Mouse (Mus musculus): ENCODE results near the gene Stag2. TPM values are rescaled to one million over a fixed set of nuclear protein-coding genes. Genes with fewer than 3 reads are reported as not detected.

The Stag2 gene
- polyA plus RNA-seq, 1 experiment: 4.9 TPM

DNA sequence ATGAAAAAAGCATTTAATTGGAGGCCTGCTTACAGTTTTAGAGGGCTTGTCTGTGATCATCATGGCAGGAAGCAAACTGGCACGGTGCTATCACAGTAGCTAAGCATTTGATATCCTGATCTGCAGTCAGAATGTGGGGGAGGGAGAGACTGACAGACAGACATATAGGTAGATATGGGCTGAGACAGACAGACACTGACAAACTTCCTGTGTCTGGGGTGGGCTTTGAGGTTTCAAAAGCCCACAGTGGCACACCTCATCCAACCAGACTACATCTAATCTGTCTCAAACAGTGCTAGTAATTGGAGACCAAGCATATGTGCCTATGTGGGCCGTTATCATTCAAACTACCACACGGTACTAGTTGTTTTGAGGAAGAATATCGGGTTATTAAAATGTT is 53.4 kb downstream of the Stag2 start:
- no peak for DNase-seq (ENCODE audit: low read depth in 1 of 2, low spot score in 2 of 2)
- H3K27me3 ChIP-seq (ENCODE audit: control insufficient read depth, insufficient read depth, low read length): no peaks in the 10 kb centered on the region
- 74% methylated on average over 4 of the region's 4 CpGs for WGBS
- H3K36me3 ChIP-seq (ENCODE audit: control insufficient read depth, insufficient read depth, low read length): peaks cover 2% of the 10 kb centered on the region
- H3K27ac ChIP-seq (ENCODE audit: insufficient read depth, low read length): no peak overlapping the region
- no peak overlapping the region for H3K4me3 ChIP-seq (ENCODE audit: extremely low read depth, insufficient read depth, insufficient read length)
- TF ChIP-seq CTCF (IDR thresholded peaks at IDR 0.05; ENCODE audit: extremely low read depth, insufficient read depth, insufficient read length, insufficient replicate concordance): no peak
- no peak for TF ChIP-seq POLR2A (IDR thresholded peaks at IDR 0.05; ENCODE audit: low read depth, low read length)
- H3K4me1 ChIP-seq (ENCODE audit: control insufficient read depth, insufficient read depth, insufficient read length): no peaks in the 10 kb centered on the region

DNA sequence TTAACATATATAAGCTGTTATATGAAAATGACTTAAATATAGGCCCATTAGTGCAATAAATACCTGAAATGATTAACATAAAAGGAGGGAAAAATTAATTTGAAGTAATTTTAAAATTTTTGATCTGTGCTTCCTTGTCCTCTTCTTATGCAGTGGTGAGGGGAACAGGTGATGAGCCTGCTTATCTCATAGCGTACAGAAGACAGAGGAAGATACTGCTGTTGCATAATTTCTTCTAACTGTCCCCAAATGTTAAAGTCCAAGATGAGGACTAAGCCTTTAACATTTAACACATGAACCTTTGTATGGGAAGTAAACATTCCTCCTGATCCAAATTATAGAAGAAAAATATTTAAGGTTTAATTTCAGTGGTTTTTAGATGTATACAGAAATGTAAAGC is 66.6 kb downstream of the Stag2 start:
- 73% methylated on average over 1 of the region's 1 CpGs for WGBS
- H3K27me3 ChIP-seq (ENCODE audit: control insufficient read depth, insufficient read depth, low read length): no peaks in the 10 kb centered on the region
- H3K36me3 ChIP-seq (ENCODE audit: control insufficient read depth, insufficient read depth, low read length): no peaks in the 10 kb centered on the region; the same call in 1 of the 2 replicates
- H3K4me1 ChIP-seq (ENCODE audit: control insufficient read depth, insufficient read depth, insufficient read length): no peaks in the 10 kb centered on the region
- no peak overlapping the region for H3K4me3 ChIP-seq (ENCODE audit: extremely low read depth, insufficient read depth, insufficient read length)
- no peak for TF ChIP-seq POLR2A (IDR thresholded peaks at IDR 0.05; ENCODE audit: low read depth, low read length)
- no peak for DNase-seq (ENCODE audit: low read depth in 1 of 2, low spot score in 2 of 2)
- H3K27ac ChIP-seq (ENCODE audit: insufficient read depth, low read length): no peak overlapping the region

DNA sequence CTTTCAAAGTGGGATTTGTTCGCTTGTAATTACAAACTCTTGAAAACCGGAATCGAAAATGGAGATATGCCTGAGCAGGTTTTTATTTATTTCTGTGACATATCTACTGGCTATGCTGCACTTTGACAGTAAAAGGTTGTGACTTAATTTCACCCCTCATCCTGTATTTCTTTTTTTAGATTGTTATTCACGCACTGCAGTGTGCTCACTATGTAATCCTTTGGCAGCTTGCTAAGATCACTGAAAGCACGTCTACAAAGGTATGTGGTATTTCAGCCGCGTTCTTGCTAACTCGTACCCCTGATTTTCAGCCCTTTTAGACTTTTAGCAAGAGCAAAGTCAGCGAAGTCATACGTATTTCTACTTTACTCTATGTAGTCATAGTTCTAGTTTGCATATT is 101.2 kb downstream of the Stag2 start:
- Histone ChIP-seq H3K36me3 (ENCODE audit: control insufficient read depth, insufficient read depth, low read length) (peaks cover 5% of the 10 kb centered on the region; the same call in 1 of the 2 replicates), H3K27ac (ENCODE audit: insufficient read depth, low read length) (no peak overlapping the region), H3K4me3 (ENCODE audit: extremely low read depth, insufficient read depth, insufficient read length) (no peak overlapping the region), H3K4me1 (ENCODE audit: control insufficient read depth, insufficient read depth, insufficient read length) (no peaks in the 10 kb centered on the region), H3K27me3 (ENCODE audit: control insufficient read depth, insufficient read depth, low read length) (no peaks in the 10 kb centered on the region)
- TF ChIP-seq CTCF (IDR thresholded peaks at IDR 0.05; ENCODE audit: extremely low read depth, insufficient read depth, insufficient read length, insufficient replicate concordance) (no peak), POLR2A (IDR thresholded peaks at IDR 0.05; ENCODE audit: low read depth, low read length) (no peak)
- DNase-seq (ENCODE audit: low read depth in 1 of 2, low spot score in 2 of 2): no peak
- 92% methylated on average over 10 of the region's 10 CpGs for WGBS

DNA sequence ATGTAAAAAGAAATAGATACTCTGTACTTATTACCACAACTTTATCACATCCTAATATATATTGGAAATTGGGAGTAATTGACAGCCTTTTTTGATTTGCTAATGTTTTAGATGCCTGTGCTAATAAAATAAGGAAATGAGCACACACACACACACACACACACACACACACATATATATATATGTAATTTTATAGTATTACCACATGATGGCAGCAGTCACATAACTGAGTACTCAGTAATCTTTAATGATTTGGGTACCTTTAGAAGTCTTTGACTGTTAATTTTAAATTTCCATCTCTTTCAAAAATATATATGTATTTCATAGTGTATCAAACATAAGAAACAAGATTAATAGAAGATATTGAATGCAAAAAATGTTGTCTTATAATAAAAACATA is 123.6 kb downstream of the Stag2 start:
- no peak for DNase-seq (ENCODE audit: low read depth in 1 of 2, low spot score in 2 of 2)
- Histone ChIP-seq H3K27ac (ENCODE audit: insufficient read depth, low read length) (no peak overlapping the region), H3K36me3 (ENCODE audit: control insufficient read depth, insufficient read depth, low read length) (no peaks in the 10 kb centered on the region; the same call in 1 of the 2 replicates), H3K4me1 (ENCODE audit: control insufficient read depth, insufficient read depth, insufficient read length) (no peaks in the 10 kb centered on the region), H3K4me3 (ENCODE audit: extremely low read depth, insufficient read depth, insufficient read length) (no peak overlapping the region), H3K27me3 (ENCODE audit: control insufficient read depth, insufficient read depth, low read length) (no peaks in the 10 kb centered on the region)
- TF ChIP-seq POLR2A (IDR thresholded peaks at IDR 0.05; ENCODE audit: low read depth, low read length) (no peak), CTCF (IDR thresholded peaks at IDR 0.05; ENCODE audit: extremely low read depth, insufficient read depth, insufficient read length, insufficient replicate concordance) (no peak)

DNA sequence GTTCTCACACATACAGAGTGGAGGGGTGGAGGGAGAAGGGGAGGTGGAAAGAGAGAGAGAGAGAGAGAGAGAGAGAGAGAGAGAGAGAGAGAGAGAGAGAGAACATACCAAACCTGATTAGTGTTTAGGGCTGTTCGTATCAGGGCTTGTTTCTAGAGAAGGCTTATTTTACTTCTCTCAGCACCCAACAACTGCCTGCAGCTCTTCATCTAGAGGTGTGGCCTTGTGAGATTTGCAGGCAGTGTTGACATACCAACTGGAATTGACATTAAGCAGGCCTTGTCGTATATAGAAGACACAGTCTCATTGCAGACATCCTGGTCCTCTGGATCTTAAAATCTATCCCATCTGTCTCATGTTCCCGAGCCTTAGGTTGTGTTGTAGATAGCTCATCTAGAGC is 141.1 kb downstream of the Stag2 start:
- 77% methylated on average over 3 of the region's 3 CpGs for WGBS

DNA sequence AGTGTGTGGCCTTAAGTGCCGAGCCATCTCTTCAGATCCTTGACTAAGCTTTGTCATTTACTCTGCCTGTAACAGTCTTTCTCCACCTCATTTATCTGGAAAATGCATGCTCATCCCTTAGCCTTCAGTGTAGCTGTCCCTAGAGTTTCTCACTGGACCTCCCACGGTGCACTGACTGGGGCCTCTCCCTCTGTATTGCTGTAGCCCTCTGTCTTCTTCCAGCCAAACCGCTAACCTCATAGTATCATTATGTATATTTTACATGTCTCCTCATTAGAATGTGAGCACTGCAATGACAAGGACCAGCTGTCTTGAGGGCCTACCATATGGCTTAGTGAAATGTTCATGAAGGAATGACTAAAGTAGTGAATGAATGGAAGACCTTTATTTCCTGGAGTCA is 166.1 kb downstream of the Stag2 start:
- DNase-seq (ENCODE audit: low read depth in 1 of 2, low spot score in 2 of 2): no peak
- H3K4me1 ChIP-seq (ENCODE audit: control insufficient read depth, insufficient read depth, insufficient read length): no peaks in the 10 kb centered on the region
- TF ChIP-seq CTCF (IDR thresholded peaks at IDR 0.05; ENCODE audit: extremely low read depth, insufficient read depth, insufficient read length, insufficient replicate concordance): no peak
- no peak for TF ChIP-seq POLR2A (IDR thresholded peaks at IDR 0.05; ENCODE audit: low read depth, low read length)
- H3K27ac ChIP-seq (ENCODE audit: insufficient read depth, low read length): no peak overlapping the region
- H3K36me3 ChIP-seq (ENCODE audit: control insufficient read depth, insufficient read depth, low read length): no peaks in the 10 kb centered on the region
- H3K4me3 ChIP-seq (ENCODE audit: extremely low read depth, insufficient read depth, insufficient read length): no peak overlapping the region
- 79% methylated on average over 3 of the region's 3 CpGs for WGBS
- H3K27me3 ChIP-seq (ENCODE audit: control insufficient read depth, insufficient read depth, low read length): no peaks in the 10 kb centered on the region

More for the DNA sequence above, 141.1 kb downstream of the Stag2 start:
- H3K4me3 ChIP-seq (ENCODE audit: extremely low read depth, insufficient read depth, insufficient read length): no peak overlapping the region
- no peaks in the 10 kb centered on the region for H3K27me3 ChIP-seq (ENCODE audit: control insufficient read depth, insufficient read depth, low read length)
- H3K27ac ChIP-seq (ENCODE audit: insufficient read depth, low read length): no peak overlapping the region
- no peaks in the 10 kb centered on the region for H3K4me1 ChIP-seq (ENCODE audit: control insufficient read depth, insufficient read depth, insufficient read length)
- no peak for DNase-seq (ENCODE audit: low read depth in 1 of 2, low spot score in 2 of 2)
- H3K36me3 ChIP-seq (ENCODE audit: control insufficient read depth, insufficient read depth, low read length): no peaks in the 10 kb centered on the region
- TF ChIP-seq CTCF (IDR thresholded peaks at IDR 0.05; ENCODE audit: extremely low read depth, insufficient read depth, insufficient read length, insufficient replicate concordance) (no peak), POLR2A (IDR thresholded peaks at IDR 0.05; ENCODE audit: low read depth, low read length) (no peak)

DNA sequence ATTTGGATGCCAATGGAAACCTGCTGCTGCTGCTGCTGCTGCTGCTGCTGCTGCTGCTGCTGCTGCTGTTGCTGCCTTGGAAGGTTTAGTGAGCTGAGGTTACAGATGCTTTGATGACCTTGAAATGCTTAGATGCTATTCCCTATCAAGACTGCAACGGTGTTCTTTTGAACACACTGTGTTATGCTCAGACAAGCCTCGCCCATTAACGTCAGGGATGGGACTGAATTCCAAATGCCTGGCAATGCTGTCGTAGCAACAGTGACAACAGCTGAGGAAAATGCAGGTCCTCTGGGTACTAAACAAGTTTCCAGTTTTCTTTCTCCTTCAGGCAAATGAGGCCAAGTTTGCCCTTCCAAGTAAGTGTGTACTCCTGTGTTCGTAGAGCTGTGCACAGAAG is 171.3 kb downstream of the Stag2 start:
- H3K4me1 ChIP-seq (ENCODE audit: control insufficient read depth, insufficient read depth, insufficient read length): no peaks in the 10 kb centered on the region
- DNase-seq (ENCODE audit: low read depth in 1 of 2, low spot score in 2 of 2): no peak
- H3K4me3 ChIP-seq (ENCODE audit: extremely low read depth, insufficient read depth, insufficient read length): no peak overlapping the region
- H3K27ac ChIP-seq (ENCODE audit: insufficient read depth, low read length): no peak overlapping the region
- TF ChIP-seq CTCF (IDR thresholded peaks at IDR 0.05; ENCODE audit: extremely low read depth, insufficient read depth, insufficient read length, insufficient replicate concordance) (no peak), POLR2A (IDR thresholded peaks at IDR 0.05; ENCODE audit: low read depth, low read length) (no peak)
- no peaks in the 10 kb centered on the region for H3K36me3 ChIP-seq (ENCODE audit: control insufficient read depth, insufficient read depth, low read length)
- 79% methylated on average over 5 of the region's 5 CpGs for WGBS
- H3K27me3 ChIP-seq (ENCODE audit: control insufficient read depth, insufficient read depth, low read length): no peaks in the 10 kb centered on the region

Measured in spleen, adult 2 months (tissue).